Mouse (Mus musculus) heart, adult 2 months (tissue): ENCODE results near the gene Mon1b.

ENCODE experiments used
- CTCF ChIP-seq: fragments of 200-600 bp; IDR thresholded peaks from 2 replicates; pipeline ENCODE4 v1.8.1; 2022; ENCODE audit warnings: antibody characterized with exemption, mild to moderate bottlenecking, moderate library complexity
- POLR2A ChIP-seq: fragments of 200-500 bp; IDR thresholded peaks from 2 replicates; pipeline ENCODE4 v1.6.1; 2011; ENCODE audit warnings: mild to moderate bottlenecking, low read depth, low read length, control low read depth; ENCODE audit not compliant: insufficient read depth

DNA sequence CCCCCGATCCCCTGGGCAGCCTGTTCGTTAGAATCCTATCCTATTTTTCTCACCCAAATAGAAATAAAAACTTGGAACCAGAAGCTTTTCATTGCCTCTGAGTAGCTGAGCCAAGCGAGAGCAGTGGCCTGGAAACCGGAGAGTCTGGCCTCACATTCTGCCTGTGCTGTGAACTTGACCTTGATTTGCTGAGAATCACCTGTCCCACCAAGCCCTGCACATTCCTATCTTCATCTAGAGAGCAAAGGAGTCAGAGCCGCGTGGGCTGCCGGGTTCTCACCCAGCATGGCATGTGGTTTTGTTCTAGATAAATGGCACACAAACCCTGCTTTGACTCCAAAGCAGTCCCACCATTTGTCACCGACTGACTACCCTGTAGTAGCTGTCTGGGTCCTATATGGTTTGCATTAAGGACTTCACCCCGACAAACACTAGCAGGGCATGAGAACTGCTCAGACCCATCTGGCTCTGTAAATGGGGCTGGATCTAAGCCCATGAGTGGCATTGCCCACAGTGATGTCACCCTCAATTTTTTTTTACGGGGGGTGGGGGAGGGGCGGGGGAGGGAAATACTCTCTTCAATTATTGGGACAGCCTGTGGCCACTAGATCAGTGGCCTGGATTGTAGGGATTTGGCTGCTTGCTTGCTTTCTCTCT, 37.3 kb downstream of the Mon1b start:
- TF ChIP-seq CTCF (no peak), POLR2A (no peak)
